Mouse (Mus musculus): ENCODE measurements around the gene Grid2.

Gene Grid2

DNA sequence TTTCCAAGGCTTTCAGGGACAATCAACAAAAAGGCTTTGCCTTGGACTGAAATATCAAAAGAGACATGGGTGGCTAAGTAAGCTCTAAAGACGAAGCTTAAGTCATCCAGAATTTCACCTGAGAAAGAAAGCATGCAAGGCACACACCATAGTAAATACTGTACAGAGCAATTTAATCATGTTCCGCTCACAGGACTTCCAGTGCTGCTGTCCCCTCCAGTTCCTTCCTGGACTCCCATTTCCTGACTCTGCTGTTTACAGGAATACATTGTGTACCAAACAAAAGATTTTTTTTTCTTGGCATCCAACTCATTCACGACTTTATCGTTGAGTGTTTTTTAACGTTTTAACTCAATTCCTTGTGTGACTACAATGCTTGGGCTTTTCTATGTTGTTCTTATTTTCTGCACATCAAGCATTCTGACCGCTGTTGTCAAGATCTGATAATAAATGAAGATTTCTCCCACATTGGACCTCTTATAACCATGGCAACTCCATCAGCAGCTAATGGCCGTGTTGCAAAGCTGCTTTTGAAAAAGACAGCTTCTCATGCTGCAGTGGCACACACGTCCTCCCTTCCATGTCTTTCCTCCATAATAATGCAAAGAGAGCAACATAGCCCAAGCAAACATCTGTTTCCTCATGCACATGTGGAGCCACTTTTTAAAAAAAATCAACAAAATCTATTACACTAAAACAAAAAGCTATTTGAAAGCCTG, 1361.9 kb downstream of the Grid2 start:
- no peak for DNase-seq

DNA sequence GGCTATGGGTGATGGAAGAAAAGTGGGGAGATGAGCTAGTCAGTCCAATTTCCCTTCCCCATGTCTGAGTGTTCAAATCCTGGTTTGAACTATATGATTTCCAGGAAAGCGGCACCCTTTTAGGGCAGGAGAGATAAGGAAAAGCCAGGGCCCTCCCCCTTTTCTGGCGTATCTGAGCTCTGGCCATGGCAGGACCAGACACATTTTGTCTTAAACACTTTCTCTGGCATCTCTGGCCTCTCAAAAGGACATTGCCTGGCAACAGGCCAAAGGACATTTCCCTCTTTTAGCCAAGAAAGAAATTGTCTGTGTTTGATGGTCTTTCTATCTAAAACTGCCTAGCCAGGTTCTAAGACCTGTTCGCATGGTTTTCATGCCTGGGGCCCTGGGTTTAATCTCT, 1367.7 kb downstream of the Grid2 start:
- DNase-seq, result no peak

DNA sequence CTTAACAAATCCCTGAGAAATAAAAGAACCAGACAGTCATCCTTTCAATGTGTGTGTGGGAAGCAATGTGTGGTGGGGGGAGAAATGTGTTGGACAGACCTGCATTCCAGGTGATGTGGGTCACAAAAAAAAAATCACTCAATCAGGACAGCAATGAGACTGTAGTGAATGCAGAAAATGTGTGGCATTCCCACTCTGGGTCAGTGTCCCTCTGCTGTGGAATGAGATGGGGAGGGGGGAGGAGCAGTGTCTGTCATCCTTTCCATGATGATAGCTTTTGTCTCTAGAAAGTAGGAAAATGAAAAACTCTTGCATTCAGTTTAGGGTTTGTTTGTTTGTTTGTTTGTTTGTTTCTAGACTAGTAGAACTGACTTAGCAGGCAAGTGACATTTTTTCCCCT, 1392.0 kb downstream of the Grid2 start:
- no peak for DNase-seq

DNA sequence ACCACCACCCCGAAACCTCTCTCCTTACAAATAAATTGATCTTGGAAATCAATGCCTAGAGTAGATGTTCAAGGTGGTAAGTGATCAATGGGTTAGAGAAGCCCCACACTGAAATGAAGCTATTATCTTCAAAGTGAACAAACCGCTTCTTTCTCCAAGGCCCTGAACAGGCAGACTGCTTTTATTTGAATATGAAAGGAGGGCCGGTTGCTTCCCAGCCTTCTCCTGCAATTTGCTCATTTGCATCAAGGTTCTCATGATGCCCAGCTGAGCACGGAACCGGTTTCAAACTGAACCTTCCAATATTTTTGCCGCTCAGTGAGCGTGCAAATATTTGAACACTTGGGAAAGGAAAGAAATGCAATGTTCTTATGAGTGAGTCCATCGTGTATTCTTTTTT, 1392.5 kb downstream of the Grid2 start:
- no peak for DNase-seq

DNA sequence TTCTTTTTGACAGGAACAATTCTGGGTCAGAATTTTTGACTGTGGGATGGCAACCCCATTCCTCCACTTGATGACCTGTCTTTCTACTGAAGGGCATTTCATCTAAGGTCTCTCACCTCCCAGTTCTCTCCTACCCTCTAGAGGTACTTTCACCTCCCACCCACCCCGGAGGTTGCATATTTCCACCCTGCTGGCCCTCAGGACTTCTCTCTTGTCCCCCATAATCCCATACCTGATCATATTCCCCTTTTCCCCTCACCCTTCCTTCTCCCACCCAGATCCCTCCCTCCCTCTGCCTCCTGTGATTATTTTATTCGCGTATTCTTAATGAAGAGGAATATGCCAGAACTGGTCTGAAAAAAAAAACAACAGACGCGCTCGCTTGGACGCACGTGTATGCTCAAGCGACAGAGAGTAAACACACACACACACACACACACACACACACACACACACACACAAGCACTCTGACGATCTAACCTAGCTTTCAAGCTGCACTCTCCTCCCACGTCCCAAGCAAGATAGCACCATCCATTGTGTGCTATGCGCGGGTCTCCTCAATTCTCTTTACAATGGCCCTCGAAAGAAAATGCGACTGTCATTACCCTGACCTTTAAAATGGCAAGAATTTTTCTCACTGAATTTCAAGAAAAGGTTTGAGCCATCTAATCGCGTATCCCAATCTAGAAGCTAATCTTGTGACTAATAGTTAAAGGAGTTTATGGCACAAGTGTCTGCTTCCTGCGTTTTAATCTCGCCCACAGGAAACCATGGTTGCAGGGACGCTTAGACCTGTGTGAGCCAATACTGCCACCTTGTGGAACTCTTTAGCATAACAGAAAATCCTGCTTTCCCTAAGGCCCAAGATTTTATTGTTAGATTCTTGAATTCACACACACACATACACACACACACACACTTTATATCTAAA, 1393.9 kb downstream of the Grid2 start:
- DNase-seq, result no peak

DNA sequence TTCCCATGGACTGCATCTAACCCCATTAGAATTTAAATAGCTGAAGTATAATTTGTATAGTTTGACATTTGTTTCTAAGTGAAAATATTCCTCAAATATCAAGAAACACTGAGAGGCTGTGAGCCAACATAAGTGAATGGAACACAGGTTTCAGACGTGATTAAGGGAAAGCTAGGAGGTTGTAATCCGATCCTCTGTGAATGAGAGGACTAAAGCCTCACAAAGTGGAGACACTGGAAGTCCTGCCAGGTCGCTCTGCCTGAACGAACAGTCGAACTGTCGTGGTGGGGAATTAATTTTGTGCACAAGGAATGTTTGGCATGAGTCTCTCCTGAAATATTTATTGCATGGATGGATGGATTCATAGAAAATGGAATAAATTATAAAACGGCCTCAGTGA, 1395.1 kb downstream of the Grid2 start:
- DNase-seq, result no peak

DNA sequence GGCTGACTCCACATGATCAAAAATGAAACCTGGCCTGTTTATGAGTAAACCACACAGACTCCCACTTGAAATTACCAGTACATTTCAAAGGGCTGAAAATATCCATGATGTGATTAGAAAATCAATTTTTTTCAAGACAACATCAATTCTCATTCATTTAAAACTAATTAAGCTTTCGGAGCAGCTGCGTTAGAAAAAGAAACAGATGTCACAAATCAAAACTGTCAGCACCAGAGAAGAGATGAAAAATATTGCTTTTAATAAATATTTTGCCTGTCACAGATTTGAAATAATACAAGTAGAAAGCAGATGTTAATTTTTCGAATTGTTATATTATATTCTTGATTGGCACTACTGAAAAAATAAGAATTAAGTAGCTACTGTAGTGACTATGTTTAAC, 1415.3 kb downstream of the Grid2 start:
- DNase-seq, result no peak

DNA sequence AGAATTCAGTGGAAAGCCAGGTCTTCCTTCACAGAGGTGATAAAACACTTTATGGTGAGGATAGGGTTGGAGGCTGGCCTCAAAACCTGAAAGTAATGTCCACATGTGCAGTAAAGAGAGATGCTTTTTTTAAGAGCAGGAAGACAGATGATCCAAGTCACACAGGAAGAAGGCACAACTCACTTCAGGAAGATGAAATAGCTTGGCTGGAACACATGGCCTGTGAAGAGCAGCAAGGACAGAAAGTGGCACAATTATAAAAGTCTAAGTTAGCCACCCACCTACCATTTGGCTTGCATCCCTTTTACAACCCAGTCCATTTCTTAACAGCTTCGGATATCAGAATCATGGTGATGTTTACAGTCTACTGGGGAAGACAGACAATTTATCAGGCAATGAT, 1423.1 kb downstream of the Grid2 start:
- DNase-seq, result no peak

DNA sequence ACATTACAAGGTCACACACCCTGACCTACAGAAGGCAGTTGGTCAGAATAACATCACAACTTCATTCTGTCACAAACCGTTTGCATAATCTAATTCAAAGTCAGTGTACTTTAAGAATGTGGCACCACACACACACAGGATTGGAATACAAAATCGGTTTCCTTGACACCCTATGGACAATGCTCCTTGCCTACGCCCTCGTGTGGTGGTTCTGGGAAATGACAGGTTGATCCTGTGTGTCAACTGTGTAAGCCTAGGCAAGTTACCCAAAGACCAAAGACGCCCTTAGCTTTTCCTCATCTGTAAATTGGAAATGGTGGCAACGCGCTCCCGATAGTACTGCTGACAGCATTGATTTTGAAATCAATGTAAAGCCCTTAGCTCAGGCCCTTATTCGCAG, 1428.3 kb downstream of the Grid2 start:
- no peak for DNase-seq

DNA sequence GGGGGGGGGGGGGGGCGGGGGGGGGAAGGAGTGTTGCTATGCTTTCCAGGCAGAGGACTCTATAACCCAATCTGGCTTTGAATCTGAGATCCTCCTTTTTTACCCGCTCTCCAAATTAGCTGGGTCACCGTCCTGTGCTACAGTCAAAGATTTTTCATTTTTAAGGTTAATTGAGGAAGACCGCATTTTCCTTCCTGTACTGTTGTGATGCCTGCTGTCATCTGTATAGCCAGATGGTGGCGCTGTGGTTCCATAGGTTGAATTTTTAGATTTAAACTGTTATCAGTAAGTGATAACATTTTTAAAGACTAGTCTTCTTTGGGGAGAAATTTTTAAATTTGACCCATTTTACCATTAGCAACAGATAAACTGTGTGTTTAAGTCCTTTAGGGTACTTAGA, 1429.3 kb downstream of the Grid2 start:
- DNase-seq, result no peak

DNA sequence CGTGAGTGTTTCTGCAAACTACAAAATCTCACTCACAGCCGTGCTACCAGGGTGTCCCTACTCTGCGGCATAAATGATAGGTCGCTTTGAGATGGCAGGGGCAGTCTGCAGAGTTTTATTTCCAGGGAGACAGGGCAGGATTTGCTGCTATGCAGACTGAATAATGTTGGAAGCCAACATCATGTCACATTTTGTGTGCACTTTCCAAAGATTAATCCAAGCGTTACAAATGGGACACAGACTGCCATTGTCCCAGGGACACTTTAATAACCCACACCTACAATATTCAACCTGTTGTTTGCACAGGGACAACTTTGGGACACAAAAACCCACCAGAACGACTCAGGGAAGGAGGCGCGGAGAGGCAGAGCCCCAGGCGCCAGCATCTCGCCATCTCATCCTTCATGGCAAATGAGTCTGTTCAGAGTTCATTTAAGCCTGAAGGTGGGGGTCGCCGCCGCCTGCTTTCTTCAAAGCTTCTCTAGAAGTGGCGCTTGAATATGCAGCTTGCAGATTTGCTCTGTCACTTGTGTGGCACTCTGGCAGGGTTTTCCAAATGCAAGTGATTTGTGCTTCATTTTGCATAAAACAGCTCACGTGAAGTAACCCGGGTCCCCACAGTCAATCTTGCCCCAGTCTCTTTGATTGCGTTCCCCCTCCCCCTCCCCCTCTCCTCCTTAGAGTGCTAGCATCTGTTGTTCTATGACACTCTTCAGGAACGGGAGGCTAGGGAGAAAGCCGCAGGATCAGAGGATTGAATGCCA, 1432.7 kb downstream of the Grid2 start:
- DNase-seq, result no peak

DNA sequence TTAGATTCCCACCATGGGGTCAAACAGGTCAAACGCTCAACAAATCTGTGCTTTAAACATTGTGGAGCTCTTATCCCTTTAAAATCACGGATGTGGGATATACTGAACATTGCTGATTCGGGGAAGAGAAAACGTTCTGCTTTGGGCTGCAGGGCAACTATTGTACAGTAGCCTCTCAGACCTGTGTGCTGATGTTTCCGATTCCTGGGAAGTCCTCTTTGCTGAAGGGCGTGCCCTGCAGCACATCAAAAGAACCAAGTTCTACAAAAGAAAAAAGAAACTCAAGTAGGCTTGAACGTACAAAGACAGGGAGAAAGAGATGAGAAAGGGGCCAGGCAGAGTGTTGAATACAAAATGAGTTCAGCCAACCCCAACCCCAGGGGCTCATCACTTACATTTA, 1439.0 kb downstream of the Grid2 start:
- DNase-seq, result no peak

DNA sequence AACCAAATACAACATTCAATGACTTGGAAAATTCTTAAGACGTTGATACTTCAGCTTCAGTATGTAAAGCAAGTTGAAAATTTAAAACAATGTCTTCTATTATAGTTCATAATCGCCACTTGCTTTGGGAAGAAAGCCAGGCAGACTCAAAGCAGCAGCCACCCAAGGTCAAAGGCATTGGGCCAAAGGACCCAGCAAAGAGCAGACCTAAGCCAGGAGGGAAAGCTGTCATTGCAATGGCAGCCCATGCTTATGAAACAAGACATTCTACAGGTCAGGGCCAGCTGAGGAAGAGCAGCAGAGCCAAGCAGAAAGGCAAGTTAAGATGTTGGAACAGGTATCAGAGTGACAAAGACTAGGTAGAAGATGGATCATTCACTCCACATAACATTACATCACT, 1448.0 kb downstream of the Grid2 start:
- DNase-seq, result no peak

DNA sequence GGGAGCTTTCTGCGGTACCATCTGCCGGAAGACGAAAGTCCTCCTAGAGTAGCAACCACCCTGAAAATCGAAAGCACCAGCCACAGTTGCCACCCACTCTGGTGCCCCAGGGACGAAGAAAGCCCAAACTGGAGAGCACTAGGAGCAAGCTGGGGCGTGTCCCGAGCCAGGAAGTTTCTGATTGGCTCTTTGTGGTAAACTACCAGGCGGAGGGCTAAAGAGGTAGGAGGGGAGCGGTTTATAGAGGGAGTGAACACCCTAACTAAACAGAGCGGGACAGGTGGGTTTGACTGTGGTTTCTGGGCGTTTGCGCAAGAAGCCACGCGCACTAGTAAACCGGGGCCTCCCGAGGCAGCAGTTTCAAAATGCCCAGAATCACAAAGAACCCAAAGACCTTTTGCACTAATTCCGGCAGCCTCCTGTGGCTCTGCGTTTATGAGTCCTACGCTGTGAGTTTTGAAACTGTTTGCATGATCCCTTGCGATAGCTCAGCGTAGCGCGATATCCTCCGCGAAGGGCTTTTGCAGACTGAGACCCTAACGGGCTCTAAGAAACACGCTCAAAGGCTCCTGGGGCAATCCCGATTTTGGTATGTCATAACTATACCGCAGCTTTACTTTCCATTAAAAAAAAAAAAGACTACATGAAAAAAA, 1472.2 kb downstream of the Grid2 start:
- DNase-seq, result no peak

DNA sequence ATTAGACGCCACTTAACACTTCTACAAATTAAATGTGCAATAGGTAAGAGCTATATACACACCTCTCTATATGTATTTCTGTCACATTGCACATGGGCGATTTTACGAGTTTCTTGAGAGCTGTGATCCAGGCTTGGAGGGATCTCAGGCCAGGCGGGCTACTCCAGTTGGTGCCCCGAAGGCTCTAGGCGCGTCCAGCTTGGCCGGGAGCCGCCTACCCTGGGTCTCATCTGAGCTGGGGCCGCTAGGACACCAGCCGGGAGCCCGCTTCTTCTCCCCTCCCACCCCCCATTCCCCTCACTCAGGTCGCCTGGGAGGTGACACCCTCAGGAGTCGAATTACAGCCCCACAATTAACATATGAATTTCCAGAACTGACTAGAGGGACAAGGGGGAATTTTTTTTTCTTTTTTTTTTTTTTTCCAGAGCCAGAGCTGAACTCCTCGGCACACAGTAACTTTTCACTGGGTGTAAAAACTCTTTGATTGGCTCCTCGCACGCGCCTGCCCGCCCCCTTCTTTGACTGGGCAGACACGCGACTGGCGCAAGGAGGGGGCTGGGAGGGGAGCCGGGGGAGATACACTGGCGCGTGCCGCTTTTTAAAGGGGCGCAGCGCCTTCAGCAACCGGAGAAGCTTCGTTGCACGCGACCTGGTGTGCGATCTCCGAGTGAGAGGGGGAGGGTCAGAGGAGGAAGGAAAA, 1473.0 kb downstream of the Grid2 start, which contains the start of gene Atoh1:
Gene Atoh1 (plus strand): TSS at position 627 of the 700 bp plus-strand sequence.
- DNase-seq, result no peak

DNA sequence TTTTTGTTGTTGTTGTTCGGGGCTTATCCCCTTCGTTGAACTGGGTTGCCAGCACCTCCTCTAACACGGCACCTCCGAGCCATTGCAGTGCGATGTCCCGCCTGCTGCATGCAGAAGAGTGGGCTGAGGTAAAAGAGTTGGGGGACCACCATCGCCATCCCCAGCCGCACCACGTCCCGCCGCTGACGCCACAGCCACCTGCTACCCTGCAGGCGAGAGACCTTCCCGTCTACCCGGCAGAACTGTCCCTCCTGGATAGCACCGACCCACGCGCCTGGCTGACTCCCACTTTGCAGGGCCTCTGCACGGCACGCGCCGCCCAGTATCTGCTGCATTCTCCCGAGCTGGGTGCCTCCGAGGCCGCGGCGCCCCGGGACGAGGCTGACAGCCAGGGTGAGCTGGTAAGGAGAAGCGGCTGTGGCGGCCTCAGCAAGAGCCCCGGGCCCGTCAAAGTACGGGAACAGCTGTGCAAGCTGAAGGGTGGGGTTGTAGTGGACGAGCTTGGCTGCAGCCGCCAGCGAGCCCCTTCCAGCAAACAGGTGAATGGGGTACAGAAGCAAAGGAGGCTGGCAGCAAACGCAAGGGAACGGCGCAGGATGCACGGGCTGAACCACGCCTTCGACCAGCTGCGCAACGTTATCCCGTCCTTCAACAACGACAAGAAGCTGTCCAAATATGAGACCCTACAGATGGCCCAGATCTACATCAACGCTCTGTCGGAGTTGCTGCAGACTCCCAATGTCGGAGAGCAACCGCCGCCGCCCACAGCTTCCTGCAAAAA, 1473.7 kb downstream of the Grid2 start:
- DNase-seq, result no peak

DNA sequence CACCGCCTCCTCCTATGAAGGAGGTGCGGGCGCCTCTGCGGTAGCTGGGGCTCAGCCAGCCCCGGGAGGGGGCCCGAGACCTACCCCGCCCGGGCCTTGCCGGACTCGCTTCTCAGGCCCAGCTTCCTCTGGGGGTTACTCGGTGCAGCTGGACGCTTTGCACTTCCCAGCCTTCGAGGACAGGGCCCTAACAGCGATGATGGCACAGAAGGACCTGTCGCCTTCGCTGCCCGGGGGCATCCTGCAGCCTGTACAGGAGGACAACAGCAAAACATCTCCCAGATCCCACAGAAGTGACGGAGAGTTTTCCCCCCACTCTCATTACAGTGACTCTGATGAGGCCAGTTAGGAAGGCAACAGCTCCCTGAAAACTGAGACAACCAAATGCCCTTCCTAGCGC, 1474.4 kb downstream of the Grid2 start:
- no peak for DNase-seq

DNA sequence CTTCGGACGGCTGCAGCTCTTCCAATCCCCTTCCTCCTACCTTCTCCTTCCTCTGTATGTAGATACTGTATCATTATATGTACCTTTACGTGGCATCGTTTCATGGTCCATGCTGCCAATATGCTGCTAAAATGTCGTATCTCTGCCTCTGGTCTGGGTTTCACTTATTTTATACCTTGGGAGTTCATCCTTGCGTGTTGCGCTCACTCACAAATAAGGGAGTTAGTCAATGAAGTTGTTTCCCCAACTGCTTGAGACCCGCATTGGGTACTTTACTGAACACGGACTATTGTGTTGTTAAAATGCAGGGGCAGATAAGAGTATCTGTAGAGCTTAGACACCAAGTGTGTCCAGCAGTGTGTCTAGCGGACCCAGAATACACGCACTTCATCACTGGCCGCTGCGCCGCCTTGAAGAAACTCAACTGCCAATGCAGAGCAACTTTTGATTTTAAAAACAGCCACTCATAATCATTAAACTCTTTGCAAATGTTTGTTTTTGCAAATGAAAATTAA, 1474.9 kb downstream of the Grid2 start:
- no peak for DNase-seq

DNA sequence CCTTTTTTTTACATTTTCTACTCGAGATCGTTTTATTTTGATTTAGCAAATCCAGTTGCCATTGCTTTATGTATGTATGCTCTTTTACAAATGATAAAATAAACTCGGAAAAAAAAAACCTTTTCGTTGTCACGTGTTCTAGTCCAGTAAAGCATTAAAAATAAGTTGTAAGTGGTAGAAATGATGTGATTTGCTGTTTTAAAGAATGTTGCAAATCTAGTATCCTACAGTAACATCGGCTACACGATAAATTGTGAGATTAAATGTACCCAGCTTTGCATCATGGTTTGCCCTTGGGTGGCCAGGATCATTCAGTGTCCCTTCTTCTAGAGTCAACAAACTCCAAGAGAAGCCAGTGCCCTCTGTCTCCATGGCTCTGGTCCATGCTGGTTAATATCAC, 1475.5 kb downstream of the Grid2 start:
- DNase-seq, result no peak

DNA sequence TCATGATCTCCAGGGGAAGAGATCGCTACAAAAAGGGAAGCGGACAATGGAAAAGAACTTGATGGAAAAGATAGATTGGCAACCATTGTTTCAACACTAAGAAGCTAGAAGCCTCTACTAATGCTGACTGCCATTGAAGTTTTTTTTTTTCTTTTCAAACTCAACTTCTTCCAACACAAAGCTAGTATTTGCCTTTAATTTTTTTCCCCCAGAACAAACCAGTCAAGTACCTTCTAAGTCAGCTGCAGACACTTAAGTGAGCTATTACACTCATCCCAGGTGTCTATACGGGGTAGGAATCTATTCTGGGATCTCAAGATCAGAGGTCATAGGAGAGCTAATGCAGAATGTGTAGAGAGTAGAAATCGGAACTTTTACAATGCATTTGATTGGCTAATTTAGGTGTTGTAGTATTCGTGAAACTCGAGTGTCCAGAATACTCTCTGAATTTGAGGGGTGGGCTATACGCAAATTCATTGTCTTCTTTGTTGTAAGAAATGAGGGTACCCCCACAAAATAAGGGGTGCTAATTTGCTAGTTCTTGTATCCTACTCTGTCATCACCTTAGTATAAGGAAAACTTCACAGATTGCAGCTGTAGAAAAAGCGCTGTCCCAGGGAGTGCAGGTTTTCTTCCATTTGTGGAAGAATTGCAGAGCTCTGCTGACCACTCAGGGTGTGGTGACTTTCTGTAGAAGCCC, 1476.1 kb downstream of the Grid2 start:
- no peak for DNase-seq

DNA sequence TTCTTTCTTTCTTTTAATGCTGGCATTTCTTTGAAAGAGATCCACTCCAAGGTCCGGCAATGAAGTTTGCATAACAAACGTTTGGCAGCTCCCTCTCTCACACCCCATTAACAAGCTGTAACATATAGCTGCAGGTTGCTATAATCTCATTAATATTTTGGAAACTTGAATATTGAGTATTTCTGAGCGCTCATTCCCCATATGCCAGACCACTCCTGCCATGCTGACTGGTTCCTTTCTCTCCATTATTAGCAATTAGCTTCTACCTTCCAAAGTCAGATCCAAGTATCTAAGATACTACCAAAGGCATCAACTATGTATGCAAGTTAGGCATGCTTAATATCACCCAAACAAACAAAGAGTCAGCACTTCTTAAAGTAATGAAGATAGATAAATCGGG, 1477.6 kb downstream of the Grid2 start:
- no peak for DNase-seq

All from spleen, adult 18-20 months (tissue).